Mouse (Mus musculus) cerebellum, adult 11-12 months (tissue): Measurements from ENCODE around the gene Ankrd12.
A peak's percentile ranks its signal among the peaks of the same experiment; 100 is the strongest.
"Not testable (repeated sequence)": the region's sequence is repeated elsewhere in the genome, so short reads cannot be mapped to it uniquely, and the experiment has no call there.

ENCODE experiments used
- DNase-seq: peaks from one replicate; pipeline ENCODE4 v3.0.0; 2022

Gene Ankrd12

DNA sequence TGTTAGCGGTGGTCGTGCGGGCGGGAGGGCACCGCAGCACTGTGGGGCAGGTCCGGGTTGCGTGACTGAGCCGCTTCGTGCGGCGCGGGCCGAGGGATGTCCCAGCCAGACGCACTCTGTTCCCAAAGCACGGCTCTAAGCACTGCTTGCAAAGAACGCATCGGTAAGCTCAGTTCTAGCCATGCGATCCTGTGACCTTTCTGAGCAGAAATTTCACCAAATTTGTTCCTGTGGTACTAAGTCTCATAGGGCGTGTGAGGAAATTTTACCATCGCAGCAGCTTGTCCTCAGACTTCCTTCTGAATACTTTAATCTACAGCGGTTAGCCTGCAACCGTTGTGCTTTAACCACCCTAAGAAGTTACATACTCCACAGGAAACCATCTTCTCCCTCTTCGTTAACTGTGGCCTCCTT lies 555 bp upstream of the Ankrd12 start:
- no peak for DNase-seq

DNA sequence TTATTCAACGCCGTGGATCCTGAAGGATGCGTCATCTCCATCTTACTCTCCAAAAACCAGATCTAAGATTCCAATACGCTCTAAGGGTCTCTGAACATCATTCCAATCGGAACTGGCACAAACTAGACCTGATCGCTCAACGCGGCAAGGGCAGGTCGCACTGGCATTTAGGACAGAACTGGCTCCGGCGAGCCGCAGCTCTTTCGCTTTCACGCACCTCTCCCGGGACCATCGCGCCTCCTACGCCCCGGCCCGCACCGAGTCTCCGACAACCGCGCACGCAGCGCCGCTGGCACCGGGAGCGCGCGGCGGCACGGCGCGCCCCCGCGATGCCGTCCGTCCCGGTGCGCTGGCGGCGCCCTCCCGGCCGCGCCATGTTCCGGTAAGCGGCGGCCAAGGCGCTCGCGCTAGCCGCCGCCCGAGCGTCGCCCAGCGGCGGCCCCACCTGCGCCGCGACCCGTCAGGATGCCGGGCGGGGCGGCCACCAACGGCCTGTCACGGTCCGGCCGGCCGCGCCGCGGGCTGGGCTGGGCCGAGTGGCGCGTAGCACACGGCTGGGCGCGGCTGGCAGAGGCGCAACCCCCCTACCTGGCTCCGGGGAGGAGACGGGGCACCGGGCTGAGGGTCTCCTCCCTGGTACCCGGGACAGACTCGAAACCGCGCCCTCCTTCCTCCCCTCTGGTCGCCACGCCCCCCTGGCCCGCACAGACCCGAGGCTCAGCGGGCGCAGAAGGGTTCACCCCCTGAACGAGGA lies 538 bp downstream of the Ankrd12 start:
- DNase-seq: peak; percentile 66

DNA sequence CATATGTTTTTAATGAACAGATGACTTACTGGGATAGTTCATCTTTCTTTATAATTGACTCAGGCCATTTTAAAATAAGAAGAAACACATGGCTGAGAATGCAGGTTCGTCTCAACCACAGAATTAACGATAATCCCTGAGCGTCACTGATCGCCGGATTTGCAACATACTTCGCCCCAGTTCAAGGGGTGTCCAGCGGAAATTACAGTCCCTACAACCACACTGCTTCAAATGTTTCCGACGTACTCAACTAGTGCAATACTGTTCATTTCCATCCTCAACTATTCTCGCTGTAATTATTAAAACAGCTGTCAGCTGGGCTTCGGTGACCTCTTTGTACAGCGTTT lies 1.1 kb downstream of the Ankrd12 start:
- no peak for DNase-seq

DNA sequence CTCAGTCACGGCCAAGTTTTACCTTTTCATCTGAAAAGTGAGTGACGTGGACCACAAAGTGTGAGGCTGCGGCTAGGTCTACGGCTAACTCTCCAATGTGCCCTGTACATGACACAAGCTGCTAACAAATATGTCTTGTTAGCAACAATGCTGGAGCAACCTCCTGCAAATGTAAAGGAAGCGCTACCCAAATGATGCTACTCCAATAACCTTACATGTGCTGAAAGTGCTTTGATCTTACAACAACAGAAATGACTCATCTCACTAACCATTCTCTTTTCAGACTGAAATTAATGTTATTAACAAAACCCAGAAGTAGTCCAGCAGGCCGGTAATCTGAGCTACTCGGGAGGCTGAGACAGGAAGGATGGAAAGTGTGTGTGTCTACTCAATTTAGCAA lies 2.9 kb downstream of the Ankrd12 start:
- no peak for DNase-seq

DNA sequence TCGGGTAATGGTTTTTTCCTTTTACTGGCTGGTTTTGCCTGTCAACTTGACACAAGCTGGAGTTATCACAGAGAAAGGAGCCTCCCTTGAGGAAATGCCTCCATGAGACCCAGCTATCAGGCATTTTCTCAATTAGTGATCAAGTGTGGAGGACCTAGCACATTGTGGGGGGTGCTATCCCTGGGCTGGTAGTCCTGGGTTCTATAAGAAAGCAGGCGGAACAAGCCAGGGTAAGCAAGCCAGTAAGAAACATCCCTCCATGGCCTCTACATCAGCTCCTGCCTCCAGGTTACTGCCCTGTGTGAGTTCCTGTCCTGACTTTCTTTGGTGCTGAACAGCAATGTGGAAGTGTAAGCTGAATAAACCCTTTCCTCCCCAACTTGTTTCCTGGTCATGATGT lies 7.9 kb downstream of the Ankrd12 start:
- DNase-seq: not testable (repeated sequence)

DNA sequence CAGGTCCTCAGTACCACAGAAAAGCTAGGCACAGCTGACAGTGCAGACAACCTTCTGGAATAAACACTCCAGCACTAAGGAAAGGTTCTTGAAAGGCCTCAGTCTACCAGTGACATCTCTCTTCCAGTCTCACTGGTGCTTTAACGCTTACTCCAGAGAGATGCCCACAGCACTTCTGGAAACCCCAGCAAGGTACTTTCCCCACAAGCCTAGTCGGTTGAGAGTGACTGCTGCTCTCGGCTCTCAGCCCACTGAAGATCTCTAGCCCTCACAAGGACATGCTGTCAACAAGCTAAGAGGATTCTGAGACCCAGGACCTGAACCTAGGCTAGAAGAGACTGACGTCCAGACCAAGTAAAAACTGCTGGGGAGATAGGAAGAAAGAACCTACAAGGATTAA lies 11.8 kb downstream of the Ankrd12 start:
- no peak for DNase-seq

DNA sequence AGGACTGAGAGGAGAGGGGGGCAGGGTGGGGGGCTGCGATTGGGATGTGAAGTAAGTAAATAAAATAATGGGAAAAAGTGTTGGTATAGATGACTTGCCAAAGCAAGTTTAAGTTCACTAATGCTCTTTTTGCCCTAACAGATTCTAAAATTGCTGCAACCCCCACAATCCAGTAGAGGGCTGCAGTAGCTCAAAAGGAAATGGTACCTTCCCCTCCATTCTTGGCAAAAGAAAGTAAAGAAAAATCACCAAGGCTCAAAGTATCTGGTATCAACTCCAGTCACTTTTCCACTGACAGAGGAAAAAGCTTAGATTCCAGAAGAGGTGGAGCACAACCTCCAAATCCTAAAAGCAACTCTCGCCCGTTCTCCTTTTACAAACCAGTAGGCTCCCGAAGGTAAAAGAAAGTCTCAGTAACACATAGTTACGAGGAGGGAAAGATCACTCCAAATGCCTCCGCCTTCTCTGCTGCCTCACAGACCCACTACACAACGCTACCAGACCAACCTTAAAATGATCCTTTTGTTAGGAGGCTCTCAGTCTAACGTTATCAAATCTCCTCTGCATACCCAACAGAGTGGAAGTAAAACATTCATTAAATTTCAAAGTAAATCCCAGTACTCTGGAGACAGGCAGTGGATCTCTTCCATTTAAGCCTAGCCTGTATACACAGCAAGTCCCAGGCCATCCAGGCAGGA lies 15.5 kb downstream of the Ankrd12 start:
- no peak for DNase-seq

DNA sequence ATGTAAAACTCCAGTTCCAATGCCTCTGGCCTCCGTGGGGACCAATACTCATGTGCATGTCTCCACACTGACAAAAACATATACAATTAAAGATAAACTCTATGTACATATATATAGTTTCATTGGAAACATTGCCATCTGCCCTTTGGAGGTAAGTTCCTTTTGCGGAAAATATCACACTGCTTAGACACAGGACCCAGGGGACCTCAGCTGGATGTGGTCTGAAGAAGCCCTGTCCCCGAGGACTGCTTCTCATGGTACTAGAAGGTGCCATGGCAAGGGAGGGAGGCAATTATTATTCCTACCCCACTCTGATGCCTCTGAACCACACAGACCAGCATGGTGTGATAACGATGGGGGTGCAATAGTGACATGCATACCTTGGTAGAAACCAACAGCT lies 18.7 kb downstream of the Ankrd12 start:
- DNase-seq: no peak

DNA sequence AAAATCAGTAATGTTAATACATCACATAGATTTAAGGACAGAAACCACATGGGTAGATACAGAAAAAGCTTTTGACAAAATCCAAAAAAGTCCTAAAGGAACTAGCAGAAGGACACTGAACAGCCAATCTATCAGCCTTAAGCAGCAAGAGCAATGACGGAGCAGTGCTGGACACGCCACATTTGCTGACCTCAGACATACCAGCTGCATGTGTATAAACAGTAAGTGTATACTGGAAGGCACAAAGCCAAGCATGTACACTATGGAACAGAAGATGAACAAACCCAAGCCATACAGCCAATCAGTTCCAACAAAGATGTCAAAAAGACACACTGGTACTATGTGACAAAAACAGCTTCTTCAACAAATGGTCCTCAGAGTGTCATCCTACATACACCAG lies 19.7 kb downstream of the Ankrd12 start:
- no peak for DNase-seq

DNA sequence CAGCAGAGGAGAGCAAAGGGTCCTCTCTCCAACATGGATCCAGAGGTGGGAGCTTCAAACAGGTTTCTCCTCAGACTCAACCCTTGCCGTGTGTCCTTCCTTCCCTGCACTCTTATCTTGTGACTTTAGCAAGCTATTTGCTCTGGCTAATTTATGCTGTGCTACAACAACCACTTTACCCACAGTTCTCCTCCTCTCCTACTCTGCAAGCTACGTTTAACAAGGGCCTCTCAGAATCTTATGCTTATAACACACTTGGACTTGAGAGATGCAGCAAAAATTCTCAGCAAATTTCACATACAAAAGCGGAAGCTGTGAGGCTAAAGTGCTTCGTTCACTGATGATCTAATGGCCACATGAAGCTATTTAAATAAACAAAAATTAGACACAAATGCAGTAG lies 23.5 kb downstream of the Ankrd12 start:
- no peak for DNase-seq

DNA sequence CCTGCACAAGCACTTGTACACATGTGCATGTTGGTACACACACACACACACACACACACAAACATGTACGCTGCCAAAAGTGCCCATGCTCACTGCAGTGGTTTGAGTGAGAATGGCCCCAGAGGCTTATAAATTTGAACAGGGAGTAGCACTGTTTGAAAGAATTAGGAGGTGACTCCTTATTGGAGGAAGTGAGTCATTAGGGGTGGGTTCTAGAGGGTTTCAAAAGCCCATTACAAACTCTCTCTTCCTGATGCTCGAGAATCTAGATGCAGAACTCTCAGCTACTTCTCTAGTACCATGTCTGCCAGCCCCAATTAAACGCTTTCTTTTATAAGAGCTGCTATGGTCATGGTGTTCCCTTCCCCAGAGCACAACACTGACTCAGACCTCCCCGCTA lies 28.1 kb downstream of the Ankrd12 start:
- no peak for DNase-seq

DNA sequence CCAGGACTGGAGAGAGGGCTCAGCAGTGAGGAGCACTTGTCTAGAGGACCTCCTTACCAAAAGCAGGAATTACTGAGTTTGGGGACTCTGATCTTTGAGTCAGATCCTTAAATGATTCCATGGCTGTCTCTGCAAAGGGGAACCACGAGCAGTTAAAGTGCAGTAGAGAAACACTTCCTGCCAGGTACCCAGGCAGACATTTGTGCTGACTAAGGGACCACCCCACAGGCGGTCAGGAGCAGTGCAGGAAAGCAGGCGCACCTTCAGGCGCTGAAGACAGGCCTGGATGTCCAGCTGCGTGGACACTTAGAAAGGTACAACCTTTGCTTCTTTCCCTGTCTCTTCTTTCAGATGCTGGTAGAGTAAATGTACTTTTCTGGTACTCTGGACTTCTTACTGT lies 28.7 kb downstream of the Ankrd12 start:
- DNase-seq: no peak

DNA sequence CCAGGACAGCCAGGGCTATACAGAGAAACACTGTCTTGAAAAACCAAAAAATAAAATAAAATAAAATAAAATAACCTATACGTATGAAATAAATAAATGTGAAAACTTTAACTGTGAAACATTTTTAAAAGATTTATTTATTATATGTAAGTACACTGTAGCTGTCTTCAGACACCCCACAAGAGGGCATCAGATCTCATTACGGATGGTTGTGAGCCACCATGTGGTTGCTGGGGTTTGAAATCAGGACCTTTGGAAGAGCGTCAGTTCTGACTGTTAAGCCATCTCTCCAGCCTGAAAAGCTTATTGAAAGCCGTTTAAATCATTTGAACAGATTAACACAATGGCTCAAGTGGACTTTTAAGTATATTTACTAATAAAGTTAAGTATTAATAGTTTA lies 33.2 kb downstream of the Ankrd12 start:
- DNase-seq: not testable (repeated sequence)

DNA sequence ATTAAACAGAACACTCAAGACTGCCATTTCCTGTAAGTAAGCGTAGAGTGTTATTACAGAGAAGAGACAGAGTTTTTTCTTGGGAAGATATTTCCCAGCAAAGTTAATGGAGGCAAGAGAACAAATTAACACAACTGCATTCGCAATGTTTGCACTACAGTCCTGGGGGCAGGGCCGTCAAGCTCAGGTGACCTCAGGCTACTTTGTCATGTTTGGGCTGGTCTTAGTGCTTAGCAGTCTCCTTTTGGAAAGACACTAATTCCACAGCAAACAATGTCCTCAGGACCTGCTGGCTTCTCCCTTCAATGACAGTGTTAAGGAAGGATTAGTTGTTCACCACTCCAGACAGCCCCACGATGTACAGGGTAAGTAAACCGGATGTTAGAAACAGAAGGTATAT lies 35.9 kb downstream of the Ankrd12 start:
- no peak for DNase-seq

DNA sequence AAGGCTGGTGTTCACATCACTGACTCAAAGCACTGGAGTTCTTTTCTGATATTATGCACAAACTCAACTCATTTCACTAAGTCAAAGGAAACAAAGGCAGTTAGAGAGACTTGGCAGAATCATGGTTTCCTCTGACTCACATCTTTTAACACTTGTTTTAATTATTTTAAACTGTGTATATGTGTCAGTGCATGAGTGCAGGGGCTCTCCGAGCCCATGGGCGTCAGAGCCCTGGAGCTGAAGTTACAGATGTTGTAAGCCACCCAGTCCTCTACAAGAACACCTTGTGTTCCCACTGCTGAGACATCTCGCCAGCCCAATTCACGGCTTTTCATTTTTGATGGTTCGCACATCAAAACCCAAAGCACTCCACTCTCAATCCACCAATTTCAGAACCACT lies 43.6 kb downstream of the Ankrd12 start:
- DNase-seq: no peak

DNA sequence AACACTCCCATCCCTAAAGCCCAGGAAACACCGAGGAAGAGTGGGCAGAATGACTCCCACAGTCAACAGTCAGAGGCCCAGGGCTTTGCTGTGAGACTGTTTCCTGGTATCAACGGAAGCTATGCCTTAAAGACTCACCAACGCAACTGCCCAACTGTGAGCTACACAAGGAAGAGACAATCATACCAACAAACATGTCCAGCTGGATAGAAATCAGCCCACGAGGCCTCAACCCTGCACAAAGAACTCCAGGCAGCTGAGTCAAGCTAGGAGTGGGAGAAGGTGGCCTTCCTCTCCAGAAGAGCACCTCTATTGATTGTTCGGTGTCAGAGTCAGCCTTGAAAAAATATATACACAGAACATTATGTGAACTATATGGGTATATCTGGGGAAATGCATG lies 44.9 kb downstream of the Ankrd12 start:
- DNase-seq: no peak

DNA sequence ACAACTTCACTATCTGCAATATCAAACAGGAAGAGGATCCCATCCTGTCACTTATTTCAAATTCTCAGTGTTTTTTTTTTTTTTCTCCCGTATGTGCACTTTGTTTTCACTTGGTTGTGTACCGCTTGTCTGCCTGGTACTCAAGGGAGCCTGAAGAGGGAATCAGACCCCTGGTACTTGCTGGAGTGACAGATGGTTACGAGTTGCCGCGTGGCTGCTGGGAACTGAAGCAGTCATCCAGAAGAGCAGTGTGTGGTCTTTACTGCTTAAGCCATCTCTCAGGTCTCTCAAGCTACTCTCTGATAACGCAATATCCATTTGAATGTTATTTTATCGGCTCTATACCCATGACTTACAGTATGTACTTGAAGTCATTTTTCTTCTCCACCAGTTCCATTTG lies 52.7 kb downstream of the Ankrd12 start:
- DNase-seq: no peak

DNA sequence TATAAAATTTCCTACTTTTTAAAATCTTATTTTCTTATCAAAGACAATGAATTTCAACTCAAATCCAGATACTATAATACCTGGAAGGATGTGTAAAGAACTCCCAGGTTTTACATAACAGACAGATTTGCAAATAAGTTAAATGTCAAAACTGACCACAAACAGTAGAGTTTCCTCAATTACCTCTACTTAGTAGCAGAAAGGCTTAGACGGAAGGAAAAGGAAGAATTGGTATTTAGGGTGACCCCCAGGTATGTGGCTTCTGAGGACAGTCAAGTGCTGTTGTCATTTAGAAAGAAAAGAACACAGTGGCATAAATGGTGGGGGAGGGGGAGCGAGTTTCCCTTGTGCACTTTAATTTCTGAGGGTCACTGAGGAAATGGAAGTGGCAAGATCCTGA lies 65.1 kb downstream of the Ankrd12 start:
- no peak for DNase-seq

DNA sequence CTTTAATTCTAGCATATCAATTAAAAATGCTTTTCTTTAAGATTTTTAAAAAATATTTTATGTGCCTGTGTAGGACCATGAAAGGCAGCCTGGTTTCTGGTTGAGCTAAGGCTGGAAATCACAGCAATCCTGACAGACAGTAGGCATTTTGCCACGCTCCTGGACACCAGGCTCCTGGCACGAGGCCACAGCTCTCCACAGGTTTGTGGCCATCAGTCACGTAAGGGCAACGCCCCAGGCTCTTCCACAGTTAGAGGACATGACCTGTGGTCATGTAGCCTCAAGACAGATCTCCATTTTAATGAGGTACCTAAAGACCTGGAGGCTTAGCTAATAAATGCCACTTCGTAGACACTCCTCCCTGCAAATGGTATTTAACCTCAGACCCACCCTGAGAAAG lies 69.0 kb downstream of the Ankrd12 start:
- peak; percentile 72 for DNase-seq

DNA sequence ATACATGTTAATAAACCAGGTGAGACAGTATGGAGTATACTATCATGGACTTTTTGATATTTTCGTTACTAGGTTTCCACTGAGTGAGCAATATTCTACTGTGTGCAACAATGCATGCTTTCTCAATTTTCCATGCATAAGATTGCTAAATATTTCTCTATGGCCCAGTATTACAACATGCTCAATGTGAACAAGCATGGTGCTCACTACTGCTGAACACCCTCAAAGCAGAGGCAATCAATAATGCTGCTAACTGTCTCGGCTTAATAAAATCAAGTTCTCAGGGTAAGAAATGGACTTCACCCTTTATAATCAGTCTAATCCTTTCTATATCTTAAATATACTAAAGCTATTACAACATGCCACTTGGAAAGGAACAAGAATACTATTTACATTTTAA lies 69.4 kb downstream of the Ankrd12 start:
- DNase-seq: no peak

DNA sequence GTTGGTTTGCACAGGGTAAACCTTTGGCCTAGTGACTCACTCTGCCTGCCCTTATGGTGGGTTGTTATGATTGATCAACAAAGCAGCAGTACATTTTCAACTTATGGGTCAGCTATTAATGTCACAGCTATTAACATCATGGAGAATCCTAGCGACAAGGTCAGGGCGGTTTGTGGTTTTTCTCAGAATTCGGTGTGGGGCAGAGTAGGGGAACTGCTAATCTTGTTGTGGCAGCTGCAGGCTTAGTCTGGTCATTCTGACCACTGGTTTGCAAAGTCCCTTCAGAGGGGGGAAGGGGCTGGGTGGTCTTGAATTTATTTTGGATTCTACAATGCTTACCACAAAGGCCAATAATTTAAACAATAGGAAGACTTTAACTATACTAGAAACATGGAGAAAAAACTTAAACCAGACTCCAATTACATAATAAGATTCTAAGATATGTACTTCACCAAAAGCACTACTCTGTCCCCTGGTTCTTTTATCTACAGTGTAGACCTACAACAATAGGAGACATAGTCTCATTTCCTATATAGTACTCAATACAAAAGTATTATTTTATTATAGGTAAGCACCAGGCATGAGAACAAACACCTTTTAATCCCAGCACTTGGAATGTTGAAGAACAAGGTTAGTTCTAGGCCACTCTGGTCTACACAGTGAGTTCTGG lies 88.6 kb downstream of the Ankrd12 start:
- no peak for DNase-seq

DNA sequence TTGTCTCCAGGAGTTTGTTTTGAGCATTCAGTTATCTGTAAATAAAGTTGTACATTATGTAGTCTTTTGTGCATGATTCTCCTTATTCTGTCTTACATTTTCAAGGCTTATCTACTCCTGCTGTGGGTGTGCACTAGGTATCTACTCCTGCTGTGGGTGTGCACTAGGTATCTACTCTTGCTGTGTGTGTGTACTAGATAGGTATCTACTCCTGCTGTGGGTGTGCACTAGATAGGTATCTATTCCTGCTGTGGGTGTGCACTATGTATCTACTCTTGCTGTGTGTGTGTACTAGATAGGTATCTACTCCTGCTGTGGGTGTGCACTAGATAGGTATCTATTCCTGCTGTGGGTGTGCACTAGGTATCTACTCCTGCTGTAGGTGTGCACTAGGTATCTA lies 100.2 kb downstream of the Ankrd12 start:
- not testable (repeated sequence) for DNase-seq

DNA sequence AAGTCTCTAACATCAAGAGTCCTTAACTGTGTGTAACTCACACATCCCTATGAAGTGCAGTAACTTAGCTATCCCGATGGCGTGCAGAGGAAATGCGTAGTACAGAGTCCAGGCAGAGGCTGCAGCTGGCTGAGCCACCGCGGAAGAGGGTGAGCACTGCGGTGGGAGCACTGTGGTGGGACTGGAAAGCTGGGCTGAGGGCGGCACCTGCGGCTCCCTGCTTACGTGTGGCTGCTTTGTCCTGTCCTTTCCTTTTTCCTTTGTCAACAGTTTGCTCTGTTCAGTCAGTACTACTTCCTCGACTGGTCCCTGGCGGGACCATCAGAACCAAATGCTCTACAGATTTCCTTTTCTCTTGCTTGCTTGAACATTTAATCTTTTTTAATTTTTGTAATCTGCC lies 109.1 kb downstream of the Ankrd12 start:
- no peak for DNase-seq

DNA sequence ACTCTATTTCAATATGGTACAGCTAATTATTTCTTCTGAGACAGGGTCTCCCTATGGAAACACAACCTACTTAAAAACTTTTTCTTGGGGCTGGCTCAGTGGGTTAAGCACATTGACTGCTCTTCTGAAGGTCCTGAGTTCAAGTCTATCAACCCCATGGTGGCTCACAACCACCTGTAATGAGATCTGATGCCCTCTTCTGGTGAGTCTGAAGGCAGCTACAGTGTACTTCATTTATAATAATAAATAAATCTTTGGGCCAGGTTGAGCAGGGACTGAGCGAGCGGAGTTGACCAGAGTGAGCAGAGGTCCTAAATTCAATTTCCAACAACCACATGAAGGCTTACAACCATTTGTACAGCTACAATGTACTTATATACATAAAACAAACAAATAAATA lies 114.6 kb downstream of the Ankrd12 start:
- no peak for DNase-seq
